Comparison of ENCODE assay signal across 9 mouse cellular contexts in the genomic region with DNA sequence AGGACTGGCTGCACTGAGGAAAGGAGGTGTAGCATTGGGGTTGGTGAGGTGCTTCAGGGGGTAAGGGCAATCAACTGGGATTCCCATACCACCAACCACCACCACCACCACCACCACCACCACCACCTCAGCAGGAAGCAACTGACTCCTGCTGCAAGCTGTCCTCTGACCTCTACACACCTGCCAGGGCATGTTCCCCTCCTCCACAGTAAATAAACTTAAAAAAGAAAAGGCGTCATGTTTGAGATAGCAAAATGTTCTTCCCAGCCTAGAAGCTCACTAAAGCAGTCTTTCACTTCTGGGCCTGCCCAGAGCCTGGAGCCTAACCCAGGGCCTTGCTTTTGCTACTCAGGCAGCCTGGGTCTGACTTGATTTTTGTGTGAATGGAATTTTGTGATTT. TPM values are rescaled to one million over a fixed set of nuclear protein-coding genes. Genes with fewer than 3 reads are reported as not detected.
A peak's percentile ranks its signal among the peaks of the same experiment; 100 is the strongest.
DNase-seq lines count a peak whose midpoint lies in the region; ATAC-seq lines count a peak whose summit lies in the region.
"Had no signal": no experiment of that assay in that cellular context is flagged by ENCODE, and none has a peak within 500 bp of the region (broad histone marks: within the 10 kb centered on the region; RNA-seq: fewer than 3 reads in every experiment).

No protein-coding gene starts in this region.

- H3K9me3 ChIP-seq in heart, embryonic 15.5 days (replicated peaks), result no peaks in the 10 kb centered on the region
- no peaks in the 10 kb centered on the region for H3K9me3 ChIP-seq in embryonic facial prominence, embryonic 12.5 days
- no peaks in the 10 kb centered on the region for H3K9me3 ChIP-seq in intestine, embryonic 16.5 days (ENCODE audit: control insufficient read depth, low read length)
- no peaks in the 10 kb centered on the region for H3K9me3 ChIP-seq in neural tube, embryonic 13.5 days

- H3K36me3 ChIP-seq in heart, embryonic 15.5 days, result peaks cover 4% of the 10 kb centered on the region; the same call in 1 of the 2 replicates
- no peaks in the 10 kb centered on the region for H3K36me3 ChIP-seq in embryonic facial prominence, embryonic 12.5 days
- no peaks in the 10 kb centered on the region for H3K36me3 ChIP-seq in intestine, embryonic 16.5 days (ENCODE audit: control insufficient read depth, insufficient read depth, low read length)
- H3K36me3 ChIP-seq in neural tube, embryonic 13.5 days, result peaks cover 4% of the 10 kb centered on the region; the same call in 1 of the 2 replicates

- no peak for DNase-seq in heart, postnatal 25 days (ENCODE audit: low spot score)
- no peak for DNase-seq in urinary bladder, postnatal 10 days (ENCODE audit: low spot score)
- DNase-seq in layer of hippocampus, adult 9-11 months, result no peak
- DNase-seq: layer of hippocampus, postnatal 36 days had no signal

- H3K27ac ChIP-seq in heart, embryonic 15.5 days, result peak overlapping the region; percentile 98; the same call in 1 of the 2 replicates
- no peak overlapping the region for H3K27ac ChIP-seq in embryonic facial prominence, embryonic 12.5 days
- peak overlapping the region; percentile 28; the same call in 1 of the 2 replicates for H3K27ac ChIP-seq in intestine, embryonic 16.5 days (ENCODE audit: low read length)
- no peak overlapping the region for H3K27ac ChIP-seq in neural tube, embryonic 13.5 days (replicated peaks)

- WGBS in heart, embryonic 15.5 days, result 74% methylated on average over 1 of the region's 1 CpGs
- whole genome bisulfite sequencing in embryonic facial prominence, embryonic 12.5 days, result 79% methylated on average over 1 of the region's 1 CpGs
- 72% methylated on average over 1 of the region's 1 CpGs for WGBS in intestine, embryonic 16.5 days
- WGBS in neural tube, embryonic 13.5 days, result 83% methylated on average over 1 of the region's 1 CpGs

- no peaks in the 10 kb centered on the region for H3K27me3 ChIP-seq in heart, embryonic 15.5 days
- no peaks in the 10 kb centered on the region for H3K27me3 ChIP-seq in embryonic facial prominence, embryonic 12.5 days
- H3K27me3 ChIP-seq in intestine, embryonic 16.5 days (replicated peaks; ENCODE audit: control insufficient read depth, insufficient read depth, low read length), result no peaks in the 10 kb centered on the region
- no peaks in the 10 kb centered on the region for H3K27me3 ChIP-seq in neural tube, embryonic 13.5 days

- intact Hi-C loops in heart, postnatal 25 days (cut with DNase I), result loop anchor here (5.0 kb wide), 3 partner anchors 48 to 128 kb away; a partner anchor contains a TSS

- H3K4me3 ChIP-seq in heart, embryonic 15.5 days, result peak overlapping the region; percentile 82; the same call in 1 of the 2 replicates
- peak overlapping the region; percentile 9; the same call in 1 of the 2 replicates for H3K4me3 ChIP-seq in embryonic facial prominence, embryonic 12.5 days
- H3K4me3 ChIP-seq in intestine, embryonic 16.5 days (ENCODE audit: low read length), result peak overlapping the region; percentile 14; the same call in 1 of the 2 replicates
- H3K4me3 ChIP-seq in neural tube, embryonic 13.5 days, result peak overlapping the region; percentile 99; the same call in 1 of the 2 replicates

- H3K4me1 ChIP-seq in heart, embryonic 15.5 days (replicated peaks), result peaks cover 47% of the 10 kb centered on the region
- H3K4me1 ChIP-seq in embryonic facial prominence, embryonic 12.5 days, result peaks cover 30% of the 10 kb centered on the region
- H3K4me1 ChIP-seq in intestine, embryonic 16.5 days (ENCODE audit: control insufficient read depth, insufficient read depth, low read length), result peaks cover 35% of the 10 kb centered on the region
- H3K4me1 ChIP-seq in neural tube, embryonic 13.5 days (replicated peaks), result peaks cover 50% of the 10 kb centered on the region

- no peak for ATAC-seq in heart, embryonic 15.5 days (replicated peaks; ENCODE audit: insufficient number of reproducible peaks, insufficient read depth, low FRiP score, low read depth)
- no peak for ATAC-seq in embryonic facial prominence, embryonic 12.5 days (ENCODE audit: insufficient number of reproducible peaks, insufficient read depth, low FRiP score, low TSS enrichment)
- ATAC-seq in intestine, embryonic 16.5 days, result no peak
- ATAC-seq in neural tube, embryonic 13.5 days (ENCODE audit: low read depth), result no peak
- ATAC-seq in CD4-positive, CD25-positive, alpha-beta regulatory T cell, adult 4 months, result no peak

- 0 out of 2 replicates have a peak overlapping the region, but pooled peaks have one; percentile 19 for H3K9ac ChIP-seq in heart, embryonic 15.5 days
- H3K9ac ChIP-seq in embryonic facial prominence, embryonic 12.5 days, result peak overlapping the region; percentile 97; the same call in 1 of the 2 replicates
- H3K9ac ChIP-seq in intestine, embryonic 16.5 days (ENCODE audit: low read depth, low read length), result no peak overlapping the region
- H3K9ac ChIP-seq in neural tube, embryonic 13.5 days, result peak overlapping the region; percentile 99; the same call in 1 of the 2 replicates

- H3K4me2 ChIP-seq in heart, embryonic 15.5 days, result peak overlapping the region; percentile 83
- peak overlapping the region; percentile 89 for H3K4me2 ChIP-seq in embryonic facial prominence, embryonic 12.5 days (replicated peaks)
- H3K4me2 ChIP-seq in intestine, embryonic 16.5 days (ENCODE audit: low read depth, low read length), result peak overlapping the region; percentile 86
- H3K4me2 ChIP-seq in neural tube, embryonic 13.5 days, result peak overlapping the region; percentile 84

RNA-seq across cellular contexts. Expression of a gene that starts 3.2 kb away (rescaled TPM):
- polyA plus RNA-seq in heart, embryonic 15.5 days (2015; fragmentation: Nextera tagmentation; extraction: Ambion mirVana), result 59.4 and 63.7 TPM in 2 replicates
- total RNA-seq in heart, postnatal 25 days (2021), result 100 to 1,000 TPM; 148 to 159 TPM
- polyA plus RNA-seq in embryonic facial prominence, embryonic 12.5 days (2016; fragmentation: Nextera tagmentation; extraction: Ambion mirVana), result 72.3 and 91.6 TPM in 2 replicates
- 27.9 and 30.7 TPM in 2 replicates for polyA plus RNA-seq in intestine, embryonic 16.5 days (2015; fragmentation: Nextera tagmentation; extraction: Ambion mirVana)
- polyA plus RNA-seq in neural tube, embryonic 13.5 days (2015; fragmentation: Nextera tagmentation; extraction: Ambion mirVana), result 83.7 and 89.1 TPM in 2 replicates
- polyA plus RNA-seq in CD4-positive, CD25-positive, alpha-beta regulatory T cell, adult 4 months (2017; shearing (Covaris generic)), result 10 to 100 TPM; 27.0 to 41.6 TPM

RNA-seq across cellular contexts. Expression of a gene that starts 54.0 kb away (rescaled TPM):
- polyA plus RNA-seq in heart, embryonic 15.5 days (2015; fragmentation: Nextera tagmentation; extraction: Ambion mirVana), result 22.7 and 28.5 TPM in 2 replicates
- 10 to 100 TPM; 26.7 to 27.0 TPM for total RNA-seq in heart, postnatal 25 days (2021)
- polyA plus RNA-seq in embryonic facial prominence, embryonic 12.5 days (2016; fragmentation: Nextera tagmentation; extraction: Ambion mirVana), result 47.7 and 51.2 TPM in 2 replicates
- polyA plus RNA-seq in intestine, embryonic 16.5 days (2015; fragmentation: Nextera tagmentation; extraction: Ambion mirVana), result 26.4 and 30.4 TPM in 2 replicates
- 46.1 and 47.3 TPM in 2 replicates for polyA plus RNA-seq in neural tube, embryonic 13.5 days (2015; fragmentation: Nextera tagmentation; extraction: Ambion mirVana)
- 10 to 100 TPM in 1 of 2 experiments, 1 to 10 TPM in 1; 8.0 to 13.6 TPM for polyA plus RNA-seq in CD4-positive, CD25-positive, alpha-beta regulatory T cell, adult 4 months (2017; shearing (Covaris generic))

RNA-seq across cellular contexts. Expression of a gene that starts 54.0 kb away (rescaled TPM):
- polyA plus RNA-seq in heart, embryonic 15.5 days (2015; fragmentation: Nextera tagmentation; extraction: Ambion mirVana), result 1.6 and 2.5 TPM in 2 replicates
- total RNA-seq in heart, postnatal 25 days (2021), result 10 to 100 TPM; 18.6 to 21.7 TPM
- 1.6 and 2.2 TPM in 2 replicates for polyA plus RNA-seq in embryonic facial prominence, embryonic 12.5 days (2016; fragmentation: Nextera tagmentation; extraction: Ambion mirVana)
- 7.8 and 9.7 TPM in 2 replicates for polyA plus RNA-seq in intestine, embryonic 16.5 days (2015; fragmentation: Nextera tagmentation; extraction: Ambion mirVana)
- polyA plus RNA-seq in neural tube, embryonic 13.5 days (2015; fragmentation: Nextera tagmentation; extraction: Ambion mirVana), result 1.3 and 1.6 TPM in 2 replicates
- 1 to 10 TPM; 6.2 to 7.0 TPM for polyA plus RNA-seq in CD4-positive, CD25-positive, alpha-beta regulatory T cell, adult 4 months (2017; shearing (Covaris generic))

Comparison
In these comparisons a context has a peak if more than half of its experiments do, and no peak if none do; other contexts are left out.
1. H3K27ac ChIP-seq: peak in heart, embryonic 15.5 days (single experiment) and intestine, embryonic 16.5 days (single experiment); none in embryonic facial prominence, embryonic 12.5 days (single experiment) and neural tube, embryonic 13.5 days (single experiment).
2. H3K4me3 ChIP-seq: peak in every context shown above with its lines; median percentile 99 in neural tube, embryonic 13.5 days; 82 in heart, embryonic 15.5 days; 14 in intestine, embryonic 16.5 days; 9 in embryonic facial prominence, embryonic 12.5 days.
3. Peak in every context shown above with its lines, with median percentiles within 50 percentile points of each other: H3K4me2 ChIP-seq.